Mouse (Mus musculus) brain, adult 2 months (tissue): Measurements from ENCODE around the gene Olfr705.
"Not testable (repeated sequence)": the region's sequence is repeated elsewhere in the genome, so short reads cannot be mapped to it uniquely, and the experiment has no call there.

Source experiments
- DNase-seq: peaks from one replicate; pipeline ENCODE4 v3.0.0; 2011; ENCODE audit warnings: low read depth, low spot score

Olfr705 gene

GRCm38 (mm10) chr7:106876791-106877190 lies at the start of gene Olfr705:
Gene Olfr705, minus strand, starts transcription at chr7:106876891.
- DNase-seq = no peak

GRCm38 (mm10) chr7:106920961-106921360 lies 44.3 kb upstream of the Olfr705 start:
- not testable (repeated sequence) for DNase-seq

- no peak for DNase-seq
Observed at GRCm38 (mm10) chr7:106907676-106908075, 31.0 kb upstream of the Olfr705 start, which contains the start of gene Olfr1532-ps1. Gene Olfr1532-ps1, plus strand, starts transcription at chr7:106908001.

- DNase-seq = not testable (repeated sequence)
Observed at GRCm38 (mm10) chr7:106901141-106901540, 24.4 kb upstream of the Olfr705 start, which contains the start of gene Olfr707. Gene Olfr707, minus strand, starts transcription at chr7:106901241.

- DNase-seq = no peak
Observed at GRCm38 (mm10) chr7:106888062-106888461, 11.4 kb upstream of the Olfr705 start, which contains the start of gene Olfr706. Gene Olfr706, minus strand, starts transcription at chr7:106888162.

- no peak for DNase-seq
Observed at GRCm38 (mm10) chr7:106862885-106863284, 13.8 kb downstream of the Olfr705 start, which contains the start of gene Olfr704. Gene Olfr704, plus strand, starts transcription at chr7:106863185.

GRCm38 (mm10) chr7:106843060-106843459 lies 33.6 kb downstream of the Olfr705 start, which contains the start of gene Olfr703:
Gene Olfr703, plus strand, starts transcription at chr7:106843360.
- no peak for DNase-seq

- no peak for DNase-seq
Observed at GRCm38 (mm10) chr7:106833793-106834192, 42.9 kb downstream of the Olfr705 start, which contains the start of gene Olfr702. Gene Olfr702, minus strand, starts transcription at chr7:106833893.
